Mouse (Mus musculus): Measurements from ENCODE around the gene Tbx15.
"Not testable (repeated sequence)": the region's sequence is repeated elsewhere in the genome, so short reads cannot be mapped to it uniquely, and the experiment has no call there.

The Tbx15 gene

GRCm38 (mm10) chr3:99266752-99267303 is 26.6 kb downstream of the Tbx15 start:
- no peak for DNase-seq (ENCODE audit: low spot score in 2 of 2)

GRCm38 (mm10) chr3:99277973-99278580 is 37.9 kb downstream of the Tbx15 start:
- no peak for DNase-seq (ENCODE audit: low spot score in 2 of 2)

GRCm38 (mm10) chr3:99279718-99280117 is 39.5 kb downstream of the Tbx15 start:
- no peak for DNase-seq (ENCODE audit: low spot score in 2 of 2)

GRCm38 (mm10) chr3:99281453-99281852 is 41.3 kb downstream of the Tbx15 start:
- no peak for DNase-seq (ENCODE audit: low spot score in 2 of 2)

DNA sequence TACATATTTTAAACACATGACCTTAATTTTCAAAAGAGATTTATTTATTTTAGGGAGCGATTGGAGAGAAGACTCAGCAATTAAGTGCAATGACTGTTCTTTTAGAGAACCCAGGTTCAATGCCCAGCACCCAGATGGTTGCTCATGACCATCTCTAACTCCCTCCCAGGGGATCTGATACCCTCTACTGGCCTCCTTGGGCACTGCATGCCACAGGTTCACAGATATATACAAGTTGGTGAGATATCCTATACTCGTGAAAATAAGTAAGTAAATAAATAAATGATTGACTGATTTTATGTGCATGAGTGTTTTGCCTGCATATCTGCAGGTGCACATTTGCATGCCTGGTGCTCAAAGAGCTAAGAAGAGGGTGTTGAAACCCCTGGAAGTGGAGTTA is 48.1 kb downstream of the Tbx15 start:
- no peak for DNase-seq (ENCODE audit: low spot score in 2 of 2)

- no peak for DNase-seq (ENCODE audit: low spot score in 2 of 2)
Measured at GRCm38 (mm10) chr3:99290064-99290702, 50.0 kb downstream of the Tbx15 start.

GRCm38 (mm10) chr3:99290878-99291277 is 50.7 kb downstream of the Tbx15 start:
- DNase-seq (ENCODE audit: low spot score in 2 of 2) = no peak

- DNase-seq (ENCODE audit: low spot score in 2 of 2) = no peak
Measured at GRCm38 (mm10) chr3:99291386-99291785, 51.2 kb downstream of the Tbx15 start.

DNA sequence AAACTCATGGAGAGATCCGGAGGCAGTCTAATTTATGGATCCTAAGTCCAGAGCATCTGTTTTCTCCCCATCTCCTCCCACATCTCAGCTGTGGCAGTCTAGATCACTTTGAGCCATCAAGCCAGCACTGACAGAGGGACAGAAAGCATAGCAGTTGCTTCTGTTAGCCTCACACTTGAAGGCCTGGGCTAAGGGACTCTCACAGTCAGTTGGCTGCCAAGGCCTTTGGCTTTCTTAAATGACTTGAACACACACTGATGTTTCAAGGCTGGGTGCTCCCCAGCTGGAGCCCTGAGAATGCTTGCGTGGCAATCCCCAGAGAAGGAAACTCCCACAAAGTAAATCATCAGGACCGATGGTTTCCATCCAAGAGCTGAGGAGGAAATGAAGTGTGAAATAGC is 52.4 kb downstream of the Tbx15 start:
- peak; percentile 44 to 46 for DNase-seq (ENCODE audit: low spot score in 2 of 2)

- not testable (repeated sequence) for DNase-seq (ENCODE audit: low spot score in 2 of 2)
Measured at GRCm38 (mm10) chr3:99294209-99294608, 54.0 kb downstream of the Tbx15 start.

DNA sequence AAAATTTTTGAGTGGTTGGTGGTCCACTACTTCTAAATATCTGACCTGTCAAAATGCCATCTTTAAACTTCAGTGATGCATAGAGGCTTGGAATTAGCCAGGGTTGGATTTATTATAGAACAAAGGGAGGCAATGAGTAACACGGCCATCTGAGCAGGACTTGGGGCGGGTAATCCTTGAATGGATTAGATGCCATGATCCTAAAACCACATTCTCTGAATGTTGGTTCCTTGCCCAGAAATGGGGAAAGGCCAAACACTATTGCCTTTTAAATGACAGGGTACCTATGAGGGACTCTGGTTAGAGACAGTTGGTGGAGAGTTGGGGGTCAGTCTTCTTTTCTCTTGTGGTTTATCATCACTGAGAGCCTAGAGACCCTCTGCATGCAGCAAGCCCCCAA is 55.1 kb downstream of the Tbx15 start:
- no peak for DNase-seq (ENCODE audit: low spot score in 2 of 2)

- no peak for DNase-seq (ENCODE audit: low spot score in 2 of 2)
Measured at GRCm38 (mm10) chr3:99296186-99296585, 56.0 kb downstream of the Tbx15 start.

DNA sequence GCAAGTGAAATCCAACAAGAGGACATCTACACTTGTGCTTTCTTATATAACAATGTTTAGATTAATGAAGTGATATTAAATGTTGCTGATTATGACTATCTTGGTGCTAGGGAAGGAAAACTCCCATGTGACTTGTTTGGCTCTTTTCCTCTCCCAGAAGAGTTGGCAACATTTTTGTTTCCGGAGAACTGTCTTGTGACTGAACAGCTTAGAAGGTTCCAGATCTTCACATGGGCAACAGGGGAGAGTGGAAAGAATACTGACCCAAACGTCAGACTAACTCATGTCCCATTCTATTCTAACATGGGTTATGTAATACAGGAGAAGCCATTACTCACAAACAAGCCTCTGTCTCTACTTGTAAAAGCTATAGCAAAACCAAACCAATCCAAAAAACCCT is 60.7 kb downstream of the Tbx15 start:
- DNase-seq (ENCODE audit: low spot score in 2 of 2) = no peak

DNA sequence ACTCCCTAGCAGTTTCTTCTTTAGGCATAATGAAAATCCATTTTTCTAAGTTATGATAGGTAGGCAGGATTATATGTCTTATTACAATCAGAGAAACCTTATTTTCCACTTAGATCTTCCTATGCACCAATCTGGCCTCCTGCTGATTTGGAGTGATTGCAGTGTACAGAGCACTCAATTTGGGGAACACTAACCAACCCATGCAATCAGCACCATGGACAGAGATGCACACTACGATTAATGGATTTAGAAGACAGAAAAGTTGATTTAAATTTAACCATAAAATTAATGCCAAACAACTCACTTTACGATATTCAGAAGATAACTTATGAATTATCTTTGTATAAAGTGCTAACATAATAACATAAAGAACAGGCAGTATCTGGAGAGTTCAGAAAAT is 70.7 kb downstream of the Tbx15 start:
- DNase-seq (ENCODE audit: low spot score in 2 of 2) = no peak

GRCm38 (mm10) chr3:99311943-99312635 is 71.9 kb downstream of the Tbx15 start:
- DNase-seq (ENCODE audit: low spot score in 2 of 2) = no peak

- no peak for DNase-seq (ENCODE audit: low spot score in 2 of 2)
Measured at GRCm38 (mm10) chr3:99322345-99322744, 82.2 kb downstream of the Tbx15 start.

- DNase-seq (ENCODE audit: low spot score in 2 of 2) = no peak
Measured at GRCm38 (mm10) chr3:99329316-99329715, 89.1 kb downstream of the Tbx15 start.

DNA sequence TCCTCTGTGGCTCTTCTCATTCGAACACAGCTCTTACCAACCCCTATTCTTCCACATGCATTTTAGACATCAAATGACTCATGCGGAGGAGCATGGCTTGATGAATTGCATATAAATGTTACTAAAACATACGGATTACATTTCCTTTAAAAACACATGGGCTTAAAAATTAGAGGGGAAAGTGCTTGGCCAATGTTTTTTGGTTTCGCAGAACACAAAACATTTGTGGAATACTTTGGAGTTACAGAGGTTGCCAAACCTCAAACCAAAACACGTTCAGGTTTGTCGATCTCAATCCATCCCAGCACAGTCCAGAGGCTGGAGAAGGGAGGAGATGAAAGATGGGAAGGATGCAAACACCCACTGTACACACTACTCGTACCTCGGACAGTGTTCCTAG is 90.9 kb downstream of the Tbx15 start:
- no peak for DNase-seq (ENCODE audit: low spot score in 2 of 2)

- DNase-seq (ENCODE audit: low spot score in 2 of 2) = no peak
Measured at GRCm38 (mm10) chr3:99336866-99337265, 96.7 kb downstream of the Tbx15 start.

DNA sequence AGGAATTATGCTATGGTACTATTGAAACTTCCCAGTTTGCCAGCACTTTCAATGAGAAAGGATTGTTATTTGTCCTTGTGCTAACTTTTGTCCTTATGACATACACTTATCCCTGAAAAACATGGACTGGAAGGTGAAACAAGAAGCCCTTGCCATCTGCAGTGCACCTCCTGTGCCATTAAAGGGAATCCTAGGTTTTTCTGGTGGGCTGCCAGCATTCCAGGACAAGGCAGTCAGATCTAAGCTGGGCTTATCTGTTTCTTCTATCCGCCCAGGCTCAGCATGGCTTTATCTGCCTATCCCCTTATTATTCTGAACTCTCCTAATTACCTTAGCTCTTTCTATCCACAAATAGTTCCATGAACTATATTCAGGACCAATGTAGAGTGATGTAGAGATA is 98.6 kb downstream of the Tbx15 start:
- no peak for DNase-seq (ENCODE audit: low spot score in 2 of 2)

GRCm38 (mm10) chr3:99340021-99340420 is 99.8 kb downstream of the Tbx15 start:
- no peak for DNase-seq (ENCODE audit: low spot score in 2 of 2)

- DNase-seq (ENCODE audit: low spot score in 2 of 2) = no peak
Measured at GRCm38 (mm10) chr3:99379616-99380250, 139.6 kb downstream of the Tbx15 start.

Measured in right cerebral cortex, adult 2 months (tissue).